Mouse (Mus musculus) colon, adult 2 months (tissue): Measurements from ENCODE around the gene Nrbp1. TPM values are rescaled to one million over a fixed set of nuclear protein-coding genes. Genes with fewer than 3 reads are reported as not detected.

Experiments
- polyA plus RNA-seq: library from polyadenylated mRNA; depleted of rRNA; stranded (reverse); fragments of >200 nt; gene quantifications from 2 replicates; pipeline ENCODE4 v1.2.3, GENCODE M21; 2012; rRNA removed

The Nrbp1 gene
- 125 and 189 TPM in 2 replicates for polyA plus RNA-seq

GRCm38 (mm10) chr5:31240637-31241521 is at the start of gene Nrbp1, which contains the start of gene Gm9970:
TSS of gene Nrbp1 (plus strand) at chr5:31240864.
TSS of gene Gm9970 (minus strand) at chr5:31241232.

GRCm38 (mm10) chr5:31192939-31193630 is 47.6 kb upstream of the Nrbp1 start, which contains the start of the genes Snx17 and Eif2b4:
TSS of gene Snx17 (plus strand) at chr5:31193227.
TSS of gene Eif2b4 (minus strand) at chr5:31193430.

GRCm38 (mm10) chr5:31201742-31202590 is 38.7 kb upstream of the Nrbp1 start, which contains the start of gene Zfp513:
TSS of gene Zfp513 (minus strand) at chr5:31202303.

GRCm38 (mm10) chr5:31220448-31221303 is 20.0 kb upstream of the Nrbp1 start, which contains the start of gene Ppm1g:
TSS of gene Ppm1g (minus strand) at chr5:31220687.

DNA sequence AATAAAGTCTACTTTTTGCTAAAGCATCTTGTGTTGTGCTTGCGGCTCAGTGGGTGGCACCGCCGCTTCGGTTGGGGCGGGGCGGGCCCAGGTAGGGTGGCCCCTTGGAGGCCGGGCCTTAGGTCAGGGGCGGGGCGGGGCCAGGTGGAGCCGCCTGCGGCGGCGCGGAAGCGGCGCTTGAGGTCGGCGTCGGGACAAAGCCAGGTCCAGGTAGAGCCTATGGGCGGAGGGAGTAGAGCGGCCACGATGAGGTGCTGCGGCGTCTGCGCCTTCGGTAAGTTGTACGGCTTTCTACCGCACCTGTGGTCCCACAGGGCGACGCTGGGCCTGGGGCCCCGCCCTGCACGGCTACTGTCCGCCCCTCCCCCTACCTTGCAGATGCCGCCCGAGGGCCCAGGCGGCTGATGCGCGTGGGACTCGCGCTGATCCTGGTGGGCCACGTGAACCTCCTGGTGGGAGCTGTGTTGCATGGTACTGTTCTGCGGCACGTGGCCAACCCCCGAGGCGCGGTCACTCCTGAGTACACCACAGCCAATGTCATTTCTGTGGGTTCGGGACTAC is 11.0 kb downstream of the Nrbp1 start, which contains the start of gene Krtcap3:
Gene Krtcap3, plus strand, starts transcription at position 151 of the 561 bp plus-strand sequence.

DNA sequence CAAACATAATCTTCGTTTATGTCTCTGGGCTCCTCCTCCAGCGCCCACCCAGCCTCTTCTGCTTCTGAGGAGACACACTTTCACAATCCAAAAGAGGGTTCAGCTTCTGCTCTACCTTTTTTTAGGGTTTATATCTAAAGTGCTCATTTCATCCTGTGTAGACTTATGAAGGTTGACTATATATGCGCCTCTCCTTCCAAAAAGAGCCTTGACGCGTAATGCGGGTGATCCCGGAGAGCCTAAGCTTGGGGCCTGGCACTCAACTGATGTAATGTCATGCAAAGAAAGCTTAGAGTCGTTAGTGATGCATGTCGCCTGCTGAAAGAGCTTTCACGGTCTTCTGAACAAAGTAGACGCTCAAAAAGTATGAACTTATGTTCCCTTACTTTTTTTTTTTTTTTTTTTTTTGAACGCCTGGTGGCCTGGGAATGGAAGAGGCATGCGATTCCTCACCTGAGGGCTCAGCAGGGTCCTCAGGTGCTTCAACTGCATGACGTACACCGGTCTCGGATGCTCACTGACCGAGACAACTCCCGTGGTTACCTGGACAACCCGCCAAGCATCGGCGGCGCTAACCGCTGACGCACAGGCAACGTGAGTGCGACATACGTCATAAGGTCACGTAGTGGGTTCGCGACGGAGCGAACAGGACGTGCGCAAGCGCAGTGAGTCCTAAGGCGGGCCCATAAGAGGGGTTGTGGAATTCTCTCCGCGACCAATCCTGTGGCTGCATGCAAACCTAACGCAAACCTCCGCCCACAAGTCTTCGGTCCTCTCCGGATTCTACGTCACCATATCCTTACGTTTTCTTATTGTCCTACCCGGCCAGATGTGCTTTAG is 50.1 kb downstream of the Nrbp1 start, which contains the start of gene Ift172:
Gene Ift172, minus strand, starts transcription at position 596 of the 840 bp plus-strand sequence.

DNA sequence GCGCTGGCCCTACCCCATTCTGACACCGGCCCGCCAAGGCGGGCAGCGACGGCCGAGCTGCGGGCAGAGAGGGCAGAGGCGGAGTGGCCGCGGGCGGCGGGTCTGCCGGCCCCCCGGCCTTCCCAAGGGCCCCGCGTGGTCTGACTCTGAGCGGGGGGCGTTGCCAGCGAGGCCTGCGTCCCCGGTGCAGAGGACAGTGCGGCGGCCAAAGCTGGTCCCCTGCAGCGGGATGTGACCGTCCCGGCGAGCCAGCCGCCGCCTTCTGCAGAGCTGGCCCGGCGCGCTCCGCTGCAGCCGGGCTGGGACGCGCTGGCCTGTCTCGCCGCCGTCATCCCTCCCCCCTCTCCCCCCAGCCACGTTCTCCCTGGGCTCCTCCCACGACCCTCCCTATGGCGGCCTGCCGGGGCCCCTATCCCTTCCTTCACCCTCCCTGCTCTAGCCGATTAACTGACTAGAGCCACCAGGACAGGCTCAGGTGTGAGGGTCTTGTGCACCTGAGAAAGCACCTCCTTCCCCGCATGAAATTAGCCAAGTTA is 55.0 kb downstream of the Nrbp1 start, which contains the start of gene Fndc4:
Gene Fndc4, minus strand, starts transcription at position 475 of the 536 bp plus-strand sequence.

GRCm38 (mm10) chr5:31297047-31297757 is 56.5 kb downstream of the Nrbp1 start, which contains the start of gene Gckr:
TSS of gene Gckr (plus strand) at chr5:31297443.

Other genes with a start within 250 kb of the Nrbp1 start
- gene Atraid, start 192.6 kb upstream of the Nrbp1 start, polyA plus RNA-seq = 83.4 and 88.1 TPM in 2 replicates
- gene Slc5a6, start 191.9 kb upstream of the Nrbp1 start, polyA plus RNA-seq = 52.7 and 90.2 TPM in 2 replicates
- 33.5 and 40.2 TPM in 2 replicates for gene Cad, start 186.1 kb upstream of the Nrbp1 start, polyA plus RNA-seq
- gene Dnajc5g, start 134.6 kb upstream of the Nrbp1 start, polyA plus RNA-seq = not detected in 2 replicates
- gene Slc30a3, start 132.6 kb upstream of the Nrbp1 start, polyA plus RNA-seq = 0.05 and 0.23 TPM in 2 replicates
- not detected in 2 replicates for gene Trim54, start 124.2 kb upstream of the Nrbp1 start, polyA plus RNA-seq
- gene Ucn, start 102.0 kb upstream of the Nrbp1 start, polyA plus RNA-seq = not detected in 2 replicates
- gene Mpv17, start 86.6 kb upstream of the Nrbp1 start, polyA plus RNA-seq = 46.0 and 55.3 TPM in 2 replicates
- gene Gm29609, start 61.0 kb upstream of the Nrbp1 start, polyA plus RNA-seq = 2.2 and 3.9 TPM in 2 replicates
- gene Gtf3c2, start 60.7 kb upstream of the Nrbp1 start, polyA plus RNA-seq = 32.1 and 36.4 TPM in 2 replicates
- 75.8 and 85.0 TPM in 2 replicates for gene Snx17, start 47.6 kb upstream of the Nrbp1 start, polyA plus RNA-seq
- gene Eif2b4, start 47.4 kb upstream of the Nrbp1 start, polyA plus RNA-seq = 36.2 and 39.3 TPM in 2 replicates
- 72.4 and 72.5 TPM in 2 replicates for gene Zfp513, start 38.6 kb upstream of the Nrbp1 start, polyA plus RNA-seq
- gene Ppm1g, start 20.2 kb upstream of the Nrbp1 start, polyA plus RNA-seq = 74.5 and 100 TPM in 2 replicates
- gene Gm9970, start 368 bp downstream of the Nrbp1 start, polyA plus RNA-seq = 0.35 TPM in 2 replicates
- gene Krtcap3, start 10.8 kb downstream of the Nrbp1 start, polyA plus RNA-seq = 336 and 464 TPM in 2 replicates
- gene Ift172, start 50.3 kb downstream of the Nrbp1 start, polyA plus RNA-seq = 24.2 and 26.7 TPM in 2 replicates
- gene Fndc4, start 55.2 kb downstream of the Nrbp1 start, polyA plus RNA-seq = 6.8 and 8.5 TPM in 2 replicates
- gene Gckr, start 56.6 kb downstream of the Nrbp1 start, polyA plus RNA-seq = not detected in 2 replicates
- gene Zfp512, start 211.6 kb downstream of the Nrbp1 start, polyA plus RNA-seq = 5.9 and 6.5 TPM in 2 replicates
- not detected in 2 replicates for gene 4930548H24Rik, start 244.9 kb downstream of the Nrbp1 start, polyA plus RNA-seq